Mouse (Mus musculus): Measurements from ENCODE around the gene Ccdc163. TPM values are rescaled to one million over a fixed set of nuclear protein-coding genes. Genes with fewer than 3 reads are reported as not detected.

The Ccdc163 gene
- polyA plus RNA-seq, 1 experiment, result 15.9 TPM

GRCm38 (mm10) chr4:116719396-116719795 is 11.1 kb downstream of the Ccdc163 start:
- no peak for TF ChIP-seq POLR2A (IDR thresholded peaks at IDR 0.05; ENCODE audit: low read depth, low read length)
- peak; percentile 66; the same call in 1 of the 2 replicates for TF ChIP-seq CTCF (IDR thresholded peaks at IDR 0.05; ENCODE audit: extremely low read depth, insufficient read depth, insufficient read length, insufficient replicate concordance)
- H3K4me3 ChIP-seq (ENCODE audit: extremely low read depth, insufficient read depth, insufficient read length), result no peak overlapping the region
- 29% methylated on average over 3 of the region's 3 CpGs for WGBS
- DNase-seq (ENCODE audit: low read depth in 1 of 2, low spot score in 2 of 2), result peak; percentile 56 to 60
- H3K36me3 ChIP-seq (ENCODE audit: control insufficient read depth, insufficient read depth, low read length), result peaks cover 3% of the 10 kb centered on the region; the same call in 1 of the 2 replicates
- no peak overlapping the region for H3K27ac ChIP-seq (ENCODE audit: insufficient read depth, low read length)
- H3K27me3 ChIP-seq (ENCODE audit: control insufficient read depth, insufficient read depth, low read length), result no peaks in the 10 kb centered on the region
- no peaks in the 10 kb centered on the region for H3K4me1 ChIP-seq (ENCODE audit: control insufficient read depth, insufficient read depth, insufficient read length)

GRCm38 (mm10) chr4:116720343-116721097 is 12.2 kb downstream of the Ccdc163 start, which contains the start of gene Tesk2:
Gene Tesk2 (plus strand): TSS chr4:116720948.
- no peaks in the 10 kb centered on the region for H3K36me3 ChIP-seq (ENCODE audit: control insufficient read depth, insufficient read depth, low read length)

GRCm38 (mm10) chr4:116721098-116721628 is 12.9 kb downstream of the Ccdc163 start:
- no peak for DNase-seq (ENCODE audit: low read depth in 1 of 2, low spot score in 2 of 2)
- Histone ChIP-seq H3K27ac (ENCODE audit: insufficient read depth, low read length) (peak overlapping the region; percentile 64), H3K4me1 (ENCODE audit: control insufficient read depth, insufficient read depth, insufficient read length) (no peaks in the 10 kb centered on the region), H3K27me3 (ENCODE audit: control insufficient read depth, insufficient read depth, low read length) (no peaks in the 10 kb centered on the region), H3K36me3 (ENCODE audit: control insufficient read depth, insufficient read depth, low read length) (no peaks in the 10 kb centered on the region), H3K4me3 (ENCODE audit: extremely low read depth, insufficient read depth, insufficient read length) (peak overlapping the region; percentile 75)
- TF ChIP-seq CTCF (IDR thresholded peaks at IDR 0.05; ENCODE audit: extremely low read depth, insufficient read depth, insufficient read length, insufficient replicate concordance) (no peak), POLR2A (IDR thresholded peaks at IDR 0.05; ENCODE audit: low read depth, low read length) (no peak)
- WGBS, result 1% methylated on average over 29 of the region's 29 CpGs

More at GRCm38 (mm10) chr4:116720343-116721097, 12.2 kb downstream of the Ccdc163 start, which contains the start of gene Tesk2:
- Histone ChIP-seq H3K4me1 (ENCODE audit: control insufficient read depth, insufficient read depth, insufficient read length) (no peaks in the 10 kb centered on the region), H3K27me3 (ENCODE audit: control insufficient read depth, insufficient read depth, low read length) (no peaks in the 10 kb centered on the region), H3K27ac (ENCODE audit: insufficient read depth, low read length) (peak within 1 kb of the TSS; percentile 64), H3K4me3 (ENCODE audit: extremely low read depth, insufficient read depth, insufficient read length) (peak within 1 kb of the TSS; percentile 75)
- DNase-seq (ENCODE audit: low read depth in 1 of 2, low spot score in 2 of 2), result peak; percentile 90 to 99
- no peak for TF ChIP-seq CTCF (IDR thresholded peaks at IDR 0.05; ENCODE audit: extremely low read depth, insufficient read depth, insufficient read length, insufficient replicate concordance)
- no peak for TF ChIP-seq POLR2A (IDR thresholded peaks at IDR 0.05; ENCODE audit: low read depth, low read length)
- 1% methylated on average over 33 of the region's 34 CpGs for WGBS

GRCm38 (mm10) chr4:116722230-116722629 is 13.9 kb downstream of the Ccdc163 start:
- DNase-seq (ENCODE audit: low read depth in 1 of 2, low spot score in 2 of 2), result no peak
- H3K4me1 ChIP-seq (ENCODE audit: control insufficient read depth, insufficient read depth, insufficient read length), result no peaks in the 10 kb centered on the region
- no peak overlapping the region for H3K4me3 ChIP-seq (ENCODE audit: extremely low read depth, insufficient read depth, insufficient read length)
- TF ChIP-seq CTCF (IDR thresholded peaks at IDR 0.05; ENCODE audit: extremely low read depth, insufficient read depth, insufficient read length, insufficient replicate concordance) (no peak), POLR2A (IDR thresholded peaks at IDR 0.05; ENCODE audit: low read depth, low read length) (no peak)
- no peaks in the 10 kb centered on the region for H3K36me3 ChIP-seq (ENCODE audit: control insufficient read depth, insufficient read depth, low read length)
- WGBS, result 85% methylated on average over 7 of the region's 7 CpGs
- no peak overlapping the region for H3K27ac ChIP-seq (ENCODE audit: insufficient read depth, low read length)
- H3K27me3 ChIP-seq (ENCODE audit: control insufficient read depth, insufficient read depth, low read length), result no peaks in the 10 kb centered on the region

GRCm38 (mm10) chr4:116725444-116725843 is 17.1 kb downstream of the Ccdc163 start:
- 83% methylated on average over 5 of the region's 5 CpGs for WGBS

GRCm38 (mm10) chr4:116727401-116727800 is 19.1 kb downstream of the Ccdc163 start:
- no peaks in the 10 kb centered on the region for H3K36me3 ChIP-seq (ENCODE audit: control insufficient read depth, insufficient read depth, low read length)
- 88% methylated on average over 3 of the region's 3 CpGs for WGBS
- H3K27ac ChIP-seq (ENCODE audit: insufficient read depth, low read length), result no peak overlapping the region
- no peak for DNase-seq (ENCODE audit: low read depth in 1 of 2, low spot score in 2 of 2)
- TF ChIP-seq POLR2A (IDR thresholded peaks at IDR 0.05; ENCODE audit: low read depth, low read length) (no peak), CTCF (IDR thresholded peaks at IDR 0.05; ENCODE audit: extremely low read depth, insufficient read depth, insufficient read length, insufficient replicate concordance) (no peak)
- H3K27me3 ChIP-seq (ENCODE audit: control insufficient read depth, insufficient read depth, low read length), result no peaks in the 10 kb centered on the region
- H3K4me3 ChIP-seq (ENCODE audit: extremely low read depth, insufficient read depth, insufficient read length), result no peak overlapping the region
- no peaks in the 10 kb centered on the region for H3K4me1 ChIP-seq (ENCODE audit: control insufficient read depth, insufficient read depth, insufficient read length)

More at GRCm38 (mm10) chr4:116725444-116725843, 17.1 kb downstream of the Ccdc163 start:
- H3K4me1 ChIP-seq (ENCODE audit: control insufficient read depth, insufficient read depth, insufficient read length), result no peaks in the 10 kb centered on the region
- no peaks in the 10 kb centered on the region for H3K27me3 ChIP-seq (ENCODE audit: control insufficient read depth, insufficient read depth, low read length)
- no peak overlapping the region for H3K4me3 ChIP-seq (ENCODE audit: extremely low read depth, insufficient read depth, insufficient read length)
- no peak overlapping the region for H3K27ac ChIP-seq (ENCODE audit: insufficient read depth, low read length)
- TF ChIP-seq POLR2A (IDR thresholded peaks at IDR 0.05; ENCODE audit: low read depth, low read length), result no peak
- TF ChIP-seq CTCF (IDR thresholded peaks at IDR 0.05; ENCODE audit: extremely low read depth, insufficient read depth, insufficient read length, insufficient replicate concordance), result no peak
- DNase-seq (ENCODE audit: low read depth in 1 of 2, low spot score in 2 of 2), result no peak
- no peaks in the 10 kb centered on the region for H3K36me3 ChIP-seq (ENCODE audit: control insufficient read depth, insufficient read depth, low read length)

Data from spleen, adult 2 months (tissue).